In genomic region chr4:155295026-155295590, GRCm38 (mm10) we compare ENCODE assay signal across 12 mouse cellular contexts. TPM values are rescaled to one million over a fixed set of nuclear protein-coding genes. Genes with fewer than 3 reads are reported as not detected.
DNase-seq lines count a peak whose midpoint lies in the region; ATAC-seq and TF ChIP-seq lines count a peak whose summit lies in the region.
"Had no signal": no experiment of that assay in that cellular context is flagged by ENCODE, and none has a peak within 500 bp of the region (broad histone marks: within the 10 kb centered on the region; RNA-seq: fewer than 3 reads in every experiment).

No protein-coding gene starts in this region.

- H3K27me3 ChIP-seq in forebrain, embryonic 15.5 days: no peaks in the 10 kb centered on the region
- H3K27me3 ChIP-seq in forebrain, embryonic 10.5 days (ENCODE audit: poor library complexity, severe bottlenecking): no peaks in the 10 kb centered on the region
- no peaks in the 10 kb centered on the region for H3K27me3 ChIP-seq in ES-Bruce4 (ENCODE audit: control insufficient read depth, insufficient read depth, low read length, poor library complexity, severe bottlenecking)
- H3K27me3 ChIP-seq: heart, embryonic 15.5 days; liver, embryonic 12.5 days had no signal

- 80% methylated on average over 10 of the region's 10 CpGs for whole genome bisulfite sequencing in forebrain, embryonic 15.5 days
- 82% methylated on average over 10 of the region's 10 CpGs for WGBS in forebrain, embryonic 10.5 days

- no peak overlapping the region for H3K9ac ChIP-seq in forebrain, embryonic 15.5 days (replicated peaks)
- H3K9ac ChIP-seq in ES-Bruce4 (ENCODE audit: low read depth, poor library complexity, severe bottlenecking): no peak overlapping the region
- H3K9ac ChIP-seq: heart, embryonic 15.5 days; liver, embryonic 12.5 days had no signal

- DNase-seq in forebrain, embryonic 10.5 days (ENCODE audit: extremely low spot score, low spot score): no peak
- no peak for DNase-seq in left cerebral cortex, adult 2 months (ENCODE audit: extremely low spot score in 1 of 2, low spot score in 2 of 2)
- no peak for DNase-seq in left cerebral cortex, postnatal 25 days (ENCODE audit: low spot score in 2 of 2)
- DNase-seq in adrenal gland, adult 18-20 months (ENCODE audit: low spot score in 2 of 2): no peak

- H3K4me2 ChIP-seq in forebrain, embryonic 15.5 days (replicated peaks): no peak overlapping the region
- H3K4me2 ChIP-seq: heart, embryonic 15.5 days; liver, embryonic 12.5 days had no signal

- peaks cover 3% of the 10 kb centered on the region; the same call in 1 of the 2 replicates for H3K36me3 ChIP-seq in forebrain, embryonic 15.5 days
- H3K36me3 ChIP-seq in forebrain, embryonic 10.5 days (replicated peaks): 0 out of 2 replicates have a peak, but pooled peaks cover 2% of the 10 kb centered on the region
- H3K36me3 ChIP-seq in ES-Bruce4 (ENCODE audit: control insufficient read depth, insufficient read depth, low read length, poor library complexity, severe bottlenecking): no peaks in the 10 kb centered on the region
- H3K36me3 ChIP-seq: heart, embryonic 15.5 days; liver, embryonic 12.5 days had no signal

- TF ChIP-seq POLR2A in ES-Bruce4 (IDR thresholded peaks at IDR 0.05; ENCODE audit: insufficient read depth, low read length): no peak
- no peak for TF ChIP-seq POLR2A in cortical plate, adult 2 months (IDR thresholded peaks at IDR 0.05; ENCODE audit: extremely low read depth, insufficient read depth, low read length)

- no peak for TF ChIP-seq EP300 in ES-Bruce4 (IDR thresholded peaks at IDR 0.05; ENCODE audit: insufficient read depth, low read depth, low read length)

- intact Hi-C loops in left cerebral cortex, adult 2 months (cut with DNase I): no loop called here
- intact Hi-C loops in left cerebral cortex, postnatal 25 days (cut with DNase I): no loop called here

- H3K27ac ChIP-seq in forebrain, embryonic 15.5 days (replicated peaks): peak overlapping the region; percentile 91
- H3K27ac ChIP-seq in forebrain, embryonic 10.5 days: no peak overlapping the region
- H3K27ac ChIP-seq in left cerebral cortex, adult 2 months: peak overlapping the region; percentile 70
- no peak overlapping the region for H3K27ac ChIP-seq in ES-Bruce4 (ENCODE audit: insufficient read depth, low read length)
- peak overlapping the region; percentile 20; the same call in 1 of the 2 replicates for H3K27ac ChIP-seq in cortical plate, adult 2 months (ENCODE audit: insufficient read depth, low read length)
- H3K27ac ChIP-seq: heart, embryonic 15.5 days; liver, embryonic 12.5 days had no signal

- peaks cover 25% of the 10 kb centered on the region for H3K4me1 ChIP-seq in forebrain, embryonic 15.5 days
- H3K4me1 ChIP-seq in forebrain, embryonic 10.5 days: peaks cover 3% of the 10 kb centered on the region
- H3K4me1 ChIP-seq in ES-Bruce4 (ENCODE audit: control insufficient read depth, insufficient read depth, low read length): no peaks in the 10 kb centered on the region
- H3K4me1 ChIP-seq in cortical plate, adult 2 months (ENCODE audit: control insufficient read depth, insufficient read depth, low read length): peaks cover 5% of the 10 kb centered on the region
- H3K4me1 ChIP-seq: heart, embryonic 15.5 days had no signal

- TF ChIP-seq CTCF in left cerebral cortex, adult 2 months (IDR thresholded peaks at IDR 0.05): peak; percentile 29
- peak; percentile 29 for TF ChIP-seq CTCF in ES-Bruce4 (IDR thresholded peaks at IDR 0.05; ENCODE audit: low read depth, low read length)
- no peak for TF ChIP-seq CTCF in cortical plate, adult 2 months (IDR thresholded peaks at IDR 0.05; ENCODE audit: extremely low read depth, insufficient read depth, low read length)

- no peak overlapping the region for H3K4me3 ChIP-seq in forebrain, embryonic 15.5 days
- no peak overlapping the region for H3K4me3 ChIP-seq in forebrain, embryonic 10.5 days
- H3K4me3 ChIP-seq in left cerebral cortex, adult 2 months: no peak overlapping the region
- H3K4me3 ChIP-seq in ES-Bruce4 (ENCODE audit: low read depth, low read length): no peak overlapping the region
- H3K4me3 ChIP-seq in cortical plate, adult 2 months (ENCODE audit: insufficient read depth, low read length): no peak overlapping the region
- H3K4me3 ChIP-seq: heart, embryonic 15.5 days; liver, embryonic 12.5 days had no signal

- no peaks in the 10 kb centered on the region for H3K9me3 ChIP-seq in forebrain, embryonic 15.5 days
- H3K9me3 ChIP-seq in forebrain, embryonic 10.5 days: no peaks in the 10 kb centered on the region
- H3K9me3 ChIP-seq in ES-Bruce4 (replicated peaks; ENCODE audit: control insufficient read depth, insufficient read depth, low read length, poor library complexity, severe bottlenecking): no peaks in the 10 kb centered on the region
- H3K9me3 ChIP-seq: heart, embryonic 15.5 days; liver, embryonic 12.5 days had no signal

- no peak for ATAC-seq in forebrain, embryonic 15.5 days (replicated peaks)
- no peak for ATAC-seq in monocyte, adult 5-6 weeks (replicated peaks; ENCODE audit: insufficient number of reproducible peaks, low FRiP score, low TSS enrichment, poor library complexity, severe bottlenecking)
- ATAC-seq: CD4-positive, CD25-positive, alpha-beta regulatory T cell, adult 4 months; inflammation-experienced regulatory T-cells, adult 6 months; liver, embryonic 12.5 days had no signal

RNA-seq across cellular contexts. Expression of gene Faap20, which starts 45.5 kb away (rescaled TPM):
- polyA plus RNA-seq in forebrain, embryonic 15.5 days (2015; fragmentation: Nextera tagmentation; extraction: Ambion mirVana): 88.2 and 89.3 TPM in 2 replicates
- polyA plus RNA-seq in forebrain, embryonic 10.5 days (2016; fragmentation: Nextera tagmentation; extraction: Ambion mirVana): 108 and 110 TPM in 2 replicates
- 10 to 100 TPM; 25.9 to 28.8 TPM for total RNA-seq in left cerebral cortex, adult 2 months (2021)
- 10 to 100 TPM; 24.2 to 27.3 TPM for total RNA-seq in left cerebral cortex, postnatal 25 days (2021)
- 22.9 and 25.2 TPM in 2 replicates for polyA plus RNA-seq in ES-Bruce4 (2011; ENCODE audit: insufficient read depth, insufficient read length, low read depth, missing spikeins)
- 36.5 and 37.5 TPM in 2 replicates for polyA plus RNA-seq in cortical plate, adult 2 months (2012; rRNA removed)
- 10 to 100 TPM; 46.6 to 54.5 TPM for total RNA-seq in adrenal gland, adult 18-20 months (2021)
- 15.4 to 17.5 TPM (median 17.0 TPM) in 3 replicates for total RNA-seq in monocyte, adult 5-6 weeks (2017)

Comparison
In these comparisons a context has a peak if more than half of its experiments do, and no peak if none do; other contexts are left out.
1. H3K27ac ChIP-seq: peak in forebrain, embryonic 15.5 days (single experiment), left cerebral cortex, adult 2 months (single experiment) and cortical plate, adult 2 months (single experiment); none in forebrain, embryonic 10.5 days (single experiment) and ES-Bruce4 (single experiment).